Mouse (Mus musculus): Measurements from ENCODE around the gene Phf19.

Gene Phf19

GRCm38 (mm10) chr2:34896821-34897460 is 16.9 kb downstream of the Phf19 start:
- DNase-seq (ENCODE audit: low read depth, low spot score), result no peak

- DNase-seq (ENCODE audit: low read depth, low spot score), result no peak
Measured at GRCm38 (mm10) chr2:34895503-34896113, 18.2 kb downstream of the Phf19 start.

DNA sequence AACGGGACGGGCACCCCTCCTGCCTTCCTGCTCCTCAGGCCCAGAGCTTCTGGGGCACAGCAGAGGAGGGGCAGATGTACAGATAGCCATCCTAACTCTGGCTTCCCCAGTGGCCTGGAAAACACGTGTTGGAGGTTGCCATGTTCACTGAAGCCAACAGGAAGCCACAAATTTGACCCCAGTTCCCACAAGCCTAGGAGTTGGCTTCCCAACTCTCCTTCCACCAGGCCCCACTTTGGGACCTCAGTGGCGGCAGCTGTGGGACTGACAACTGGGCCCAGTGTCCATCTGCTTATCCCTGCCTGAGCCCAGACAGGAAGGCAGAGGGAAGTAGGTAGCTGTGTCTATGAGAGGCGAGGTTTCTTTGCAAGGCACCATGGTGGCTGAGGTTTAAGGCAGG is 19.9 kb downstream of the Phf19 start:
- DNase-seq (ENCODE audit: low read depth, low spot score), result no peak

DNA sequence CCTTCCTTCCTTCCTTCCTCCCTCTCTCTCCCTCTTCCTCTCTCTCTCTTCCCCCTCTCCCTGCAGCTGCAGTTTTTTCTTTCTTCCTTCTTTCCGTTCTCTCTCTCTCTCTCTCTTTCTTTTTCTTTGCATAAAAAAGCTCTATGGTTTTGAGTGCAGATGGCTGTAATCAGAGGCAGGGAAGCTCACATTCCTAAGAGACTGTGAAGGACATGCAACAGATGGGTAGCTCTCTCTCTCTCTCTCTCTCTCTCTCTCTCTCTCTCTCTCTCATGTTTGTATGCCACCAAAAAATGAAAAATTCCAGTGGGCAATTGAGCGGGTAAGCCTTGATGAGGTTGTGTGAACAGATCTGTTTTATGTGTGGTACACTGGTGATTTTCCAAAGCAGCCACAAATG is 29.6 kb downstream of the Phf19 start:
- no peak for DNase-seq (ENCODE audit: low read depth, low spot score)

DNA sequence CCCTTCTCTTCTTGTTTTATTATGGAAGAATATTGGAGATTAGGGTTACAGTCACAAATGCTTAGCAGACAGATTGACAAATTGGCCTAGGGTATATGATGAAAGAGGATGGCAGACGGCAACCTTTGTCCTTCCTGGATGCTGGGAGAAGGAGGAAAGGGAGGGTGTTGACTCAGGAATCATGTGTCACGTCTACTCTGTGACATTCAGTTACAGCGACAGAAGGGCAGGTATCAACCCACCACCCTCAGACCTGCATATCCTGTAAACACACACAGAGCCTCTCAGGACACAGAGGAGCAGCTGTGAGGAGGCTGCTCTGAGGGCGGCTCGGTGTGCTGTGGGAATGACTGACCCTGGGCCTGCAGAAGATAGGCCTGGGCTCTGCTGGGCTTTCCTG is 30.6 kb downstream of the Phf19 start:
- no peak for DNase-seq (ENCODE audit: low read depth, low spot score)

- no peak for DNase-seq (ENCODE audit: low read depth, low spot score)
Measured at GRCm38 (mm10) chr2:34882757-34883156, 31.1 kb downstream of the Phf19 start.

DNA sequence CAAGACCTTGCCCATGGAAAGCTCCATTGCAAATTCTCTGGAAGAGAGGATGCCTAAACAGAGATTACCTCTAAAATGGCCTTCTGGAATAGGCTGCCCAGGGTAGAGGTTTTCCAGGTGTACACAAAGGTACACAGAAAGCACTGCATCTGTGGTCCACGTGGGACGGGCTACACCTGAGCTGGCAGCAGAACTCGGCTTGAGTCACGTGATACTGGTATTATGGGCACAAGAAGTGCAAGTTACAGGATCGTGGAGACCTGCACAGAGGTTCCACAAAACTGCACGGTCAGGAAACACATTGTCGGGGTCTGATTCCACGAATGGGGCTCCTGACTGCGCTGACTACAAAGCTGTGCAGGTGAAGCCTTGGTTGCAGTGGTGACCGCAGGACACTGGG is 33.8 kb downstream of the Phf19 start:
- no peak for DNase-seq (ENCODE audit: low read depth, low spot score)

DNA sequence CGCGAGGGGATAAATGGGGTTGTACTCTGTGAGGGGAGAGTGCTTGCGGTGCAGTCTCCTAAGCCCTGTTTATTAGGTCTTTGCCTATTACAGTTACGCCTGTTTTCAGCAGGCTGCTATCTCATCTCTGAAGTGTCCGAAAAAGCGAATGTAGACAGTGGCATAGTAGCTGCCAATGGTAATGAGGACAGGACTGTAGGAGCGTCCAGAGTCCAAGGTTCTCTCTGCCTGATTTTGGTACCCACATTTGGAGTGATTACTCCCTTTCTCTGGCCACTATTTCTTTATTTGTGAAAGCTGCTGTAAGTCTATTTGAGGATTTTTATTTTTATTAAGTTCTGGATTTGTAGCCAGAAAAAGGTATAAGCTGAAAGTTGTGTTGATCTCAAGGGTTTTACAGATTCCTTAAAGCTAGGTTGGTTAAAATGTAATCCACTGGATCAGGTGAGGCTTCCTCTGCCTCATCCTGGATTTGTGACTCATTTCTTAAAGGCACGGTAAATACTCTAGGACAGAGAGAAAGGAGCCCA is 38.9 kb downstream of the Phf19 start, which contains the start of gene Psmd5:
TSS of gene Psmd5 (minus strand) at position 153 of the 530 bp plus-strand sequence.
- DNase-seq (ENCODE audit: low read depth, low spot score), result no peak

DNA sequence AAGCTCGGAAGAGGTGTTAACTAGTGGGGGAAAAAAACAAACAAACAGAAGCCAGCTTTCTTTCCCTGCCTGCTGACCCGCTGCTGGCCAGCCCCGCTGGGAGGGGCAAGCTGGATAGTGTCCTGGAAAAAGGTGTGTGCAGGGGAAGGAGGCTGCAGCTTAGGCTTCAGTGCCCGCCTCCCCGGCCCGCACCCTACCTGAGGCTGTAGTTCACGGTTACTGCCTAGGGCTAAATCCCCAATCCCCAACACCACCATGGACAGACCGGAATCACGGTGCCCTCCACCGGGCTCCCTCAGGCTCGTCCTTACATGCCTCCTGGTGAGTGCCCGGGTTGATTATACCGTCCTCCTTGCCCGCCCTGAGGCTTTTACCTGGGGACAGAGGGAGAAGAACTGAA is 39.6 kb downstream of the Phf19 start, which contains the start of gene Cutal:
TSS of gene Cutal (plus strand) at position 126 of the 400 bp plus-strand sequence.
- DNase-seq (ENCODE audit: low read depth, low spot score), result no peak

- peak; percentile 99 for DNase-seq (ENCODE audit: low read depth, low spot score)
Measured at GRCm38 (mm10) chr2:34870520-34871474, 43.0 kb downstream of the Phf19 start.

DNA sequence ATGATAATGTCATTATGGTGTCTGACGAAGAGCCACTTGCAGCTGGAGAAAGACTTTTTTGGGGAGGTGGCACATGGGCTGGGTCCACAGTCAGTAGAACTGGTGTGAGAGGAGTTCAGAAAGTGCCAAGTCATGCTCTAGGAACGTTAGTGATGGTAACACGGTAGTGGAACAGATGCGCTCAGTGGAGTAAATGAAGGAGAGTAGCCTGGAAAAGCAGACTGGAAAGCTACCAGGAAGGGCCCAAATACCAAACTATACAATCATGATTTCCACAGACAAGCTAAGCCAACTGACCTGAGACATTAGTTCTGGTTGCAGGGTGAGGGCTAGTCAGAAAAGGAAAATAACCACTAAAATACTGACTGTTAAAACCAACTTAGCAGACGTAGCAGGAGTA is 44.1 kb downstream of the Phf19 start:
- DNase-seq (ENCODE audit: low read depth, low spot score), result no peak

- DNase-seq (ENCODE audit: low read depth, low spot score), result no peak
Measured at GRCm38 (mm10) chr2:34857728-34858127, 56.1 kb downstream of the Phf19 start.

DNA sequence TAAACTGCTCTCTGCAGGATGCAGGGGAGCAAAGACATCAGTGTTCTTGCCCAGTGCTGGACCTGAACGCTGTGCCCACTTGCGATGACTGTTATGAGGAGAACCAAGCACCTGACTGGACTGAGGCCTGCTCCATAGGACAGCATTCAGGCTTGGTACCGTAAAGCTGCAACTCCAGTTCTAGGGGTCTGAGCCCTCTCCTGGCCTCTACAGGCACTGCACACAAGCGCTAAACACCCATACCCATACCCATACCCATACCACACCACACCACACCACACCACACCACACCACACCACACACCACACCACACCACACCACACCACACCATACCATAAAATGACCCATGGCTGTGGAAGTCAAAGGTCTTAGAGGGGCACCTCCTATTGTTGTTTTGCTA is 58.6 kb downstream of the Phf19 start:
- no peak for DNase-seq (ENCODE audit: low read depth, low spot score)

- DNase-seq (ENCODE audit: low read depth, low spot score), result no peak
Measured at GRCm38 (mm10) chr2:34847702-34848101, 66.1 kb downstream of the Phf19 start.
